Mouse (Mus musculus) neural tube, embryonic 15.5 days (tissue): ENCODE data around the gene Card9. TPM values are rescaled to one million over a fixed set of nuclear protein-coding genes. Genes with fewer than 3 reads are reported as not detected.

Source experiments
- ATAC-seq: fragments of 200-750 bp; cut with Nextera tagmentation; 2 replicates; pipeline ENCODE4 v1.8.0; 2017; ENCODE audit warnings: mild to moderate bottlenecking, moderate TSS enrichment, moderate library complexity; ENCODE audit not compliant: low FRiP score
- H3K27ac ChIP-seq: fragments of 300-500 bp; sonication (generic); replicated peaks from 2 replicates; pipeline ENCODE4 v1.5.1; 2015; ENCODE audit warnings: mild to moderate bottlenecking, inconsistent platforms
- H3K27me3 ChIP-seq: fragments of 300-500 bp; sonication (generic); replicated peaks from 2 replicates; pipeline ENCODE4 v1.6.1; 2015; ENCODE audit warnings: inconsistent platforms
- H3K36me3 ChIP-seq: fragments of 300-500 bp; sonication (generic); 2 replicates; pipeline ENCODE4 v1.6.1; 2015; ENCODE audit warnings: inconsistent platforms
- H3K4me1 ChIP-seq: fragments of 300-500 bp; sonication (generic); 2 replicates; pipeline ENCODE4 v1.6.1; 2015; ENCODE audit warnings: inconsistent platforms
- H3K4me2 ChIP-seq: fragments of 300-500 bp; sonication (generic); 2 replicates; pipeline ENCODE4 v1.6.1; 2015; ENCODE audit warnings: inconsistent platforms, mild to moderate bottlenecking, moderate library complexity
- H3K4me3 ChIP-seq: fragments of 300-500 bp; sonication (generic); replicated peaks from 2 replicates; pipeline ENCODE4 v1.5.1; 2015; ENCODE audit warnings: mild to moderate bottlenecking, inconsistent platforms
- H3K9ac ChIP-seq: fragments of 300-500 bp; sonication (generic); replicated peaks from 2 replicates; pipeline ENCODE4 v1.6.1; 2015; ENCODE audit warnings: mild to moderate bottlenecking, inconsistent platforms
- H3K9me3 ChIP-seq: fragments of 300-500 bp; sonication (generic); replicated peaks from 2 replicates; pipeline ENCODE4 v1.6.1; 2016; ENCODE audit warnings: inconsistent platforms
- WGBS: fragments of 180-500 bp; shearing (Covaris S2); methylation state at CpG from one replicate; pipeline ENCODE4 v1.1.7; 2015; ENCODE audit warnings: mixed read lengths; 5-methylcytosine and 5-hydroxymethylcytosine counted together
- polyA plus RNA-seq: library from polyadenylated mRNA; unstranded; fragments of >200 nt; fragmentation: Nextera tagmentation; extraction: Ambion mirVana; gene quantifications from 2 replicates; pipeline ENCODE4 v1.2.1, GENCODE M21; 2015

The Card9 gene
- polyA plus RNA-seq, 1 experiment from 2014 or later, result 2.1 TPM

- Histone ChIP-seq H3K36me3 (peaks cover 70% of the 10 kb centered on the region), H3K4me1 (peaks cover 27% of the 10 kb centered on the region), H3K9ac (no peak overlapping the region), H3K4me2 (no peak overlapping the region), H3K27me3 (no peaks in the 10 kb centered on the region), H3K27ac (no peak overlapping the region), H3K4me3 (no peak overlapping the region), H3K9me3 (no peaks in the 10 kb centered on the region)
- ATAC-seq, result no peak
- WGBS, result 86% methylated on average over 2 of the region's 2 CpGs
Observed at GRCm38 (mm10) chr2:26324917-26325316, 35.8 kb downstream of the Card9 start.

- ATAC-seq, result no peak
- Histone ChIP-seq H3K36me3 (peaks cover 59% of the 10 kb centered on the region), H3K9me3 (no peaks in the 10 kb centered on the region), H3K4me3 (no peak overlapping the region), H3K9ac (no peak overlapping the region), H3K4me1 (peaks cover 39% of the 10 kb centered on the region), H3K27ac (no peak overlapping the region), H3K4me2 (no peak overlapping the region), H3K27me3 (no peaks in the 10 kb centered on the region)
- 94% methylated on average over 13 of the region's 13 CpGs for WGBS
Observed at GRCm38 (mm10) chr2:26323589-26324325, 37.0 kb downstream of the Card9 start.

GRCm38 (mm10) chr2:26320245-26321185, 40.2 kb downstream of the Card9 start:
- ATAC-seq, result no peak
- Histone ChIP-seq H3K27ac (no peak overlapping the region), H3K27me3 (no peaks in the 10 kb centered on the region), H3K4me2 (no peak overlapping the region), H3K9ac (no peak overlapping the region), H3K36me3 (peaks cover 35% of the 10 kb centered on the region), H3K4me3 (no peak overlapping the region), H3K4me1 (peaks cover 68% of the 10 kb centered on the region), H3K9me3 (no peaks in the 10 kb centered on the region)
- WGBS, result 83% methylated on average over 14 of the region's 14 CpGs

- Histone ChIP-seq H3K4me2 (no peak overlapping the region), H3K4me1 (peaks cover 69% of the 10 kb centered on the region), H3K4me3 (no peak overlapping the region), H3K9me3 (no peaks in the 10 kb centered on the region), H3K36me3 (peaks cover 26% of the 10 kb centered on the region), H3K9ac (no peak overlapping the region), H3K27ac (no peak overlapping the region), H3K27me3 (no peaks in the 10 kb centered on the region)
- WGBS, result 90% methylated on average over 13 of the region's 13 CpGs
- no peak for ATAC-seq
Observed at GRCm38 (mm10) chr2:26319519-26320244, 41.0 kb downstream of the Card9 start.

- ATAC-seq, result no peak
- no peak overlapping the region for H3K27ac ChIP-seq
- 92% methylated on average over 9 of the region's 9 CpGs for WGBS
- H3K4me3 ChIP-seq, result no peak overlapping the region
- no peak overlapping the region for H3K4me2 ChIP-seq
- H3K36me3 ChIP-seq, result peaks cover 20% of the 10 kb centered on the region
- no peaks in the 10 kb centered on the region for H3K9me3 ChIP-seq
- H3K27me3 ChIP-seq, result no peaks in the 10 kb centered on the region
- H3K9ac ChIP-seq, result no peak overlapping the region
- H3K4me1 ChIP-seq, result peaks cover 75% of the 10 kb centered on the region
Observed at GRCm38 (mm10) chr2:26319109-26319508, 41.6 kb downstream of the Card9 start.

- peaks cover 77% of the 10 kb centered on the region for H3K4me1 ChIP-seq
- H3K36me3 ChIP-seq, result peaks cover 11% of the 10 kb centered on the region
- 92% methylated on average over 3 of the region's 3 CpGs for WGBS
- H3K9ac ChIP-seq, result peak overlapping the region; percentile 99; the same call in 1 of the 2 replicates
- no peaks in the 10 kb centered on the region for H3K27me3 ChIP-seq
- H3K4me2 ChIP-seq, result peak overlapping the region; percentile 93
- no peak for ATAC-seq
- H3K9me3 ChIP-seq, result no peaks in the 10 kb centered on the region
- peak overlapping the region; percentile 87; the same call in 1 of the 2 replicates for H3K4me3 ChIP-seq
- H3K27ac ChIP-seq, result no peak overlapping the region
Observed at GRCm38 (mm10) chr2:26317991-26318672, 42.6 kb downstream of the Card9 start.

GRCm38 (mm10) chr2:26317371-26317770, 43.3 kb downstream of the Card9 start:
- peak overlapping the region; percentile 99 for H3K9ac ChIP-seq
- H3K4me2 ChIP-seq, result peak overlapping the region; percentile 93
- ATAC-seq, result no peak
- peaks cover 4% of the 10 kb centered on the region for H3K36me3 ChIP-seq
- no peaks in the 10 kb centered on the region for H3K27me3 ChIP-seq
- H3K9me3 ChIP-seq, result no peaks in the 10 kb centered on the region
- 65% methylated on average over 3 of the region's 3 CpGs for WGBS
- H3K4me1 ChIP-seq, result peaks cover 75% of the 10 kb centered on the region
- peak overlapping the region; percentile 87 for H3K4me3 ChIP-seq
- peak overlapping the region; percentile 97; the same call in 1 of the 2 replicates for H3K27ac ChIP-seq

GRCm38 (mm10) chr2:26316576-26317246, 44.0 kb downstream of the Card9 start:
- Histone ChIP-seq H3K9ac (peak overlapping the region; percentile 99), H3K9me3 (no peaks in the 10 kb centered on the region), H3K4me2 (peak overlapping the region; percentile 93), H3K4me1 (peaks cover 68% of the 10 kb centered on the region), H3K4me3 (peak overlapping the region; percentile 87), H3K27me3 (no peaks in the 10 kb centered on the region), H3K27ac (peak overlapping the region; percentile 97), H3K36me3 (no peaks in the 10 kb centered on the region)
- 41% methylated on average over 9 of the region's 9 CpGs for WGBS
- ATAC-seq, result peak; percentile 13; the same call in 1 of the 2 replicates

GRCm38 (mm10) chr2:26315925-26316311, 44.8 kb downstream of the Card9 start:
- Histone ChIP-seq H3K4me1 (peaks cover 63% of the 10 kb centered on the region), H3K9ac (peak overlapping the region; percentile 99)

GRCm38 (mm10) chr2:26315072-26315924, 45.4 kb downstream of the Card9 start, which contains the start of gene Gpsm1:
Gene Gpsm1, plus strand, starts transcription at chr2:26315515.
- peak; percentile 88 for ATAC-seq
- Histone ChIP-seq H3K9me3 (no peaks in the 10 kb centered on the region), H3K27me3 (no peaks in the 10 kb centered on the region), H3K27ac (peak within 1 kb of the TSS; percentile 97), H3K4me2 (peak within 1 kb of the TSS; percentile 93), H3K4me1 (peaks cover 57% of the 10 kb centered on the region), H3K4me3 (peak within 1 kb of the TSS; percentile 87), H3K36me3 (no peaks in the 10 kb centered on the region), H3K9ac (peak within 1 kb of the TSS; percentile 99)
- under 1% methylated on average over 62 of the region's 66 CpGs for WGBS

More at GRCm38 (mm10) chr2:26315925-26316311, 44.8 kb downstream of the Card9 start:
- H3K9me3 ChIP-seq, result no peaks in the 10 kb centered on the region
- peak overlapping the region; percentile 97 for H3K27ac ChIP-seq
- H3K4me2 ChIP-seq, result peak overlapping the region; percentile 93
- WGBS, result under 1% methylated on average over 11 of the region's 11 CpGs
- peak; percentile 48 for ATAC-seq
- H3K4me3 ChIP-seq, result peak overlapping the region; percentile 87
- H3K27me3 ChIP-seq, result no peaks in the 10 kb centered on the region
- H3K36me3 ChIP-seq, result no peaks in the 10 kb centered on the region
